Mouse (Mus musculus): ENCODE measurements around the gene Olfr1245. TPM values are rescaled to one million over a fixed set of nuclear protein-coding genes. Genes with fewer than 3 reads are reported as not detected.

Olfr1245 gene
- total RNA-seq (2023), result not detected

DNA sequence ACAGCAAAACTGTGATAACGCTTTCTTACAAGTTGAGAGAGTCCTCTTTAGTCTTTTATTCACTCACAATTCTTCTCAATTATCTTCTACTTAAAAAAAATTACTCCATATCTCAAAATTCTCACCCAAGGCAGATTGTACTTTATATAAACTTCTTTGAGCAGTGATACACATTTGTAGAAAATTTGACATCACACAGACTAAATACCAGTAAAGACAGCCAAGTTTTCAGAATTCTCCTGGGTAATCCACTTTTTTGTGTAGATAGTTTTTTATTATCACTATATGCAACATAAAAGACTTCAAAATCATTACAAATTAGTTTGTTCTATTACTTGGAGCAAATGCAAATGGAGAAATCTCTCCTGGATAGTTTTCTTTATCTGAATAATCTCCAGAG, at the start of gene Olfr1245:
TSS of gene Olfr1245 (minus strand) at position 101 of the 400 bp plus-strand sequence.

GRCm38 (mm10) chr2:89618145-89618544, 39.9 kb upstream of the Olfr1245 start, which contains the start of gene Olfr1248:
Gene Olfr1248, minus strand, starts transcription at chr2:89618245.

DNA sequence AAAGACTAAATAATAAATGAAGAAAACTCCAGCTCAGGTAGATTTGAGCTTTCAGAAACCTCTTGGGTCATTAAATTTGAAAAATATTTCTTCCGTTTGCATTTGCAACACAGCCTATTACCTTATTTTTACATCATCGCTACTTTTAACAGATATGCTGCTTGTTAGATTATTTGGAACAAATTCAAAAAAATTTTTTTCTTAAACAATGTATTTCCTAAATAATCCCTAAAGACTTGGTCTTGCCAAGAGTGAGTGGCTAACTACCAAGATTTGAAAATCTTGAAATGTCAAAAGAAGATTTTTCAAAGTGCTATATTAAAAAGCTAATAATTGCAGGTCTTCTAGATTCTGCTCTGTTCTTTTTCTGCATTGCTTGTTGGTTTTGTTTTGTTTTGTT, 35.8 kb upstream of the Olfr1245 start, which contains the start of gene Olfr1247:
TSS of gene Olfr1247 (minus strand) at position 101 of the 400 bp plus-strand sequence.

DNA sequence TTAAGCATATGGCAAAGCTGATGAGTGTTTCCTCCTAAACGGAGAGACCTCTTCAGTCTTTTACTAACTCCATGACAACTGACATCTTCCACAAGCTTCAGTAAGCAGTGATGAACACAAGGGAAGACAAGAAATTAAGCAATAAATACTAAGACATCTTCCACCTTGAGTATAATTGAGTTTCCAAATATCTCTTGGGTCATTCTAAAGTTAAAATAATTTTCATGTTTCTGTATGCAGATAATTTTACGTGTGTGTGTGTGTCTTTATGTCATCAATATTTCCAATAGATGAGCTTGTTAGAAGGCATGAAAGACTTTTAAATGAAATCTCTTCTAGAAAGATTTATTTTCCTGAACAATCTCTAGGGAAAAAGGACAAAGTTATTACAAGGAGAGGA, 14.8 kb upstream of the Olfr1245 start, which contains the start of gene Olfr1246:
TSS of gene Olfr1246 (minus strand) at position 101 of the 400 bp plus-strand sequence.

DNA sequence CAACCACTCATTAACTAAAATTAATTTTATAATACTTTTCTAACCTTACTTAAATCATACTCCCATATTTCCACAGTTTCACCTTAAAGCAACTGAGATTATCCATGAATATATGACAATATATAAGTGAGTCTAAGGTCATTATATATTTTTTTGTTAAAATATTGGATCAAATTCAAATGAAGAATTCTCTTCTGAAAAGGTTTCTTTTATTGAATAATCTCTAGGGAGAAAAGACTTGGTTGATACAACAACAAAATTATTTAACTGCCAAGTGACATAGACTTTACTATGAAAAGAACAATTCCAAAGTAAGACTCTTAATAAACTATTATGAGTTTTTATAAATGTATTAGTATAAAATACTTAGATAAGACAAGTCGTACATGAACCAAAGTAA, 46.9 kb downstream of the Olfr1245 start, which contains the start of gene Olfr1243:
TSS of gene Olfr1243 (minus strand) at position 101 of the 400 bp plus-strand sequence.

Other genes starting within 250 kb of the Olfr1245 start
- gene Olfr1232, start 248.8 kb downstream of the Olfr1245 start, total RNA-seq (2023), result not detected
- not detected for gene Olfr1233, start 236.0 kb downstream of the Olfr1245 start, total RNA-seq (2023)
- gene Olfr1234, start 213.6 kb downstream of the Olfr1245 start, total RNA-seq (2023), result not detected
- gene Olfr1238, start 168.8 kb downstream of the Olfr1245 start, total RNA-seq (2023), result not detected
- gene Olfr1239, start 158.0 kb downstream of the Olfr1245 start, total RNA-seq (2023), result not detected
- not detected for gene Olfr1240, start 135.4 kb downstream of the Olfr1245 start, total RNA-seq (2023)
- gene Olfr1241, start 91.3 kb downstream of the Olfr1245 start, total RNA-seq (2023), result not detected
- gene Olfr1242, start 80.1 kb downstream of the Olfr1245 start, total RNA-seq (2023), result not detected
- gene Olfr1243, start 47.0 kb downstream of the Olfr1245 start, total RNA-seq (2023), result not detected
- gene Olfr1246, start 14.7 kb upstream of the Olfr1245 start, total RNA-seq (2023), result not detected
- gene Olfr1247, start 35.7 kb upstream of the Olfr1245 start, total RNA-seq (2023), result under 1 TPM; 0.13 to 0.15 TPM
- gene Olfr1248, start 39.8 kb upstream of the Olfr1245 start, total RNA-seq (2023), result not detected
- gene Olfr1249, start 56.5 kb upstream of the Olfr1245 start, total RNA-seq (2023), result not detected
- gene Olfr1250, start 83.0 kb upstream of the Olfr1245 start, total RNA-seq (2023), result not detected
- gene Olfr1251, start 93.5 kb upstream of the Olfr1245 start, total RNA-seq (2023), result not detected
- gene Olfr1252, start 146.6 kb upstream of the Olfr1245 start, total RNA-seq (2023), result not detected
- gene Olfr1253, start 178.6 kb upstream of the Olfr1245 start, total RNA-seq (2023), result not detected
- not detected for gene Olfr1254, start 215.2 kb upstream of the Olfr1245 start, total RNA-seq (2023)
- gene Olfr1255, start 233.6 kb upstream of the Olfr1245 start, total RNA-seq (2023), result not detected

All from neutrophil, adult 83 days (primary cell).